Mouse (Mus musculus): ENCODE measurements around the gene Gimap8. TPM values are rescaled to one million over a fixed set of nuclear protein-coding genes. Genes with fewer than 3 reads are reported as not detected.

Gene Gimap8
- polyA plus RNA-seq, 1 experiment: not detected

GRCm38 (mm10) chr6:48637811-48638500 is 9.1 kb upstream of the Gimap8 start:
- no peaks in the 10 kb centered on the region for H3K4me1 ChIP-seq (ENCODE audit: control insufficient read depth, insufficient read depth, low read length)
- TF ChIP-seq CTCF (IDR thresholded peaks at IDR 0.05; ENCODE audit: low read depth, low read length) (no peak), POLR2A (IDR thresholded peaks at IDR 0.05; ENCODE audit: borderline replicate concordance, low read depth, low read length) (no peak)
- H3K27ac ChIP-seq (ENCODE audit: insufficient read depth, low read depth, low read length): no peak overlapping the region
- H3K4me3 ChIP-seq (ENCODE audit: insufficient read depth, low read length): no peak overlapping the region

- H3K4me1 ChIP-seq (ENCODE audit: control insufficient read depth, insufficient read depth, low read length): no peaks in the 10 kb centered on the region
- no peak overlapping the region for H3K4me3 ChIP-seq (ENCODE audit: insufficient read depth, low read length)
- TF ChIP-seq POLR2A (IDR thresholded peaks at IDR 0.05; ENCODE audit: borderline replicate concordance, low read depth, low read length) (no peak), CTCF (IDR thresholded peaks at IDR 0.05; ENCODE audit: low read depth, low read length) (no peak)
- H3K27ac ChIP-seq (ENCODE audit: insufficient read depth, low read depth, low read length): no peak overlapping the region
Observed at GRCm38 (mm10) chr6:48638553-48638952, 8.5 kb upstream of the Gimap8 start.

- TF ChIP-seq CTCF (IDR thresholded peaks at IDR 0.05; ENCODE audit: low read depth, low read length) (no peak), POLR2A (IDR thresholded peaks at IDR 0.05; ENCODE audit: borderline replicate concordance, low read depth, low read length) (no peak)
- no peaks in the 10 kb centered on the region for H3K4me1 ChIP-seq (ENCODE audit: control insufficient read depth, insufficient read depth, low read length)
Observed at GRCm38 (mm10) chr6:48641391-48641790, 5.6 kb upstream of the Gimap8 start.

GRCm38 (mm10) chr6:48642764-48643292 is 4.2 kb upstream of the Gimap8 start:
- TF ChIP-seq POLR2A (IDR thresholded peaks at IDR 0.05; ENCODE audit: borderline replicate concordance, low read depth, low read length): no peak
- no peak for TF ChIP-seq CTCF (IDR thresholded peaks at IDR 0.05; ENCODE audit: low read depth, low read length)
- no peaks in the 10 kb centered on the region for H3K4me1 ChIP-seq (ENCODE audit: control insufficient read depth, insufficient read depth, low read length)
- no peak overlapping the region for H3K4me3 ChIP-seq (ENCODE audit: insufficient read depth, low read length)
- H3K27ac ChIP-seq (ENCODE audit: insufficient read depth, low read depth, low read length): no peak overlapping the region

More at GRCm38 (mm10) chr6:48641391-48641790, 5.6 kb upstream of the Gimap8 start:
- Histone ChIP-seq H3K4me3 (ENCODE audit: insufficient read depth, low read length) (no peak overlapping the region), H3K27ac (ENCODE audit: insufficient read depth, low read depth, low read length) (no peak overlapping the region)

GRCm38 (mm10) chr6:48645660-48646308 is 1.2 kb upstream of the Gimap8 start:
- no peak overlapping the region for H3K4me3 ChIP-seq (ENCODE audit: insufficient read depth, low read length)
- H3K27ac ChIP-seq (ENCODE audit: insufficient read depth, low read depth, low read length): no peak overlapping the region
- H3K4me1 ChIP-seq (ENCODE audit: control insufficient read depth, insufficient read depth, low read length): no peaks in the 10 kb centered on the region

GRCm38 (mm10) chr6:48646309-48646690 is 734 bp upstream of the Gimap8 start:
- Histone ChIP-seq H3K4me3 (ENCODE audit: insufficient read depth, low read length) (no peak overlapping the region), H3K4me1 (ENCODE audit: control insufficient read depth, insufficient read depth, low read length) (no peaks in the 10 kb centered on the region), H3K27ac (ENCODE audit: insufficient read depth, low read depth, low read length) (no peak overlapping the region)
- TF ChIP-seq POLR2A (IDR thresholded peaks at IDR 0.05; ENCODE audit: borderline replicate concordance, low read depth, low read length) (no peak), CTCF (IDR thresholded peaks at IDR 0.05; ENCODE audit: low read depth, low read length) (no peak)

More at GRCm38 (mm10) chr6:48645660-48646308, 1.2 kb upstream of the Gimap8 start:
- TF ChIP-seq POLR2A (IDR thresholded peaks at IDR 0.05; ENCODE audit: borderline replicate concordance, low read depth, low read length): no peak
- TF ChIP-seq CTCF (IDR thresholded peaks at IDR 0.05; ENCODE audit: low read depth, low read length): peak; percentile 78

- Histone ChIP-seq H3K27ac (ENCODE audit: insufficient read depth, low read depth, low read length) (no peak overlapping the region), H3K4me3 (ENCODE audit: insufficient read depth, low read length) (no peak overlapping the region), H3K4me1 (ENCODE audit: control insufficient read depth, insufficient read depth, low read length) (no peaks in the 10 kb centered on the region)
- no peak for TF ChIP-seq POLR2A (IDR thresholded peaks at IDR 0.05; ENCODE audit: borderline replicate concordance, low read depth, low read length)
- no peak for TF ChIP-seq CTCF (IDR thresholded peaks at IDR 0.05; ENCODE audit: low read depth, low read length)
Observed at GRCm38 (mm10) chr6:48647611-48648010, 577 bp downstream of the Gimap8 start.

GRCm38 (mm10) chr6:48648779-48649178 is 1.7 kb downstream of the Gimap8 start:
- TF ChIP-seq CTCF (IDR thresholded peaks at IDR 0.05; ENCODE audit: low read depth, low read length) (no peak), POLR2A (IDR thresholded peaks at IDR 0.05; ENCODE audit: borderline replicate concordance, low read depth, low read length) (no peak)
- Histone ChIP-seq H3K27ac (ENCODE audit: insufficient read depth, low read depth, low read length) (no peak overlapping the region), H3K4me1 (ENCODE audit: control insufficient read depth, insufficient read depth, low read length) (no peaks in the 10 kb centered on the region), H3K4me3 (ENCODE audit: insufficient read depth, low read length) (no peak overlapping the region)

- Histone ChIP-seq H3K4me1 (ENCODE audit: control insufficient read depth, insufficient read depth, low read length) (no peaks in the 10 kb centered on the region), H3K27ac (ENCODE audit: insufficient read depth, low read depth, low read length) (no peak overlapping the region), H3K4me3 (ENCODE audit: insufficient read depth, low read length) (no peak overlapping the region)
- TF ChIP-seq POLR2A (IDR thresholded peaks at IDR 0.05; ENCODE audit: borderline replicate concordance, low read depth, low read length) (no peak), CTCF (IDR thresholded peaks at IDR 0.05; ENCODE audit: low read depth, low read length) (no peak)
Observed at GRCm38 (mm10) chr6:48650041-48650440, 3.0 kb downstream of the Gimap8 start.

- H3K4me1 ChIP-seq (ENCODE audit: control insufficient read depth, insufficient read depth, low read length): no peaks in the 10 kb centered on the region
- H3K4me3 ChIP-seq (ENCODE audit: insufficient read depth, low read length): no peak overlapping the region
- no peak overlapping the region for H3K27ac ChIP-seq (ENCODE audit: insufficient read depth, low read depth, low read length)
- TF ChIP-seq POLR2A (IDR thresholded peaks at IDR 0.05; ENCODE audit: borderline replicate concordance, low read depth, low read length): no peak
- TF ChIP-seq CTCF (IDR thresholded peaks at IDR 0.05; ENCODE audit: low read depth, low read length): no peak
Observed at GRCm38 (mm10) chr6:48658721-48659120, 11.7 kb downstream of the Gimap8 start.

Data from bone marrow macrophage, adult 2 months (primary cell).